ENCODE assay signal across 16 mouse cellular contexts in the genomic region with DNA sequence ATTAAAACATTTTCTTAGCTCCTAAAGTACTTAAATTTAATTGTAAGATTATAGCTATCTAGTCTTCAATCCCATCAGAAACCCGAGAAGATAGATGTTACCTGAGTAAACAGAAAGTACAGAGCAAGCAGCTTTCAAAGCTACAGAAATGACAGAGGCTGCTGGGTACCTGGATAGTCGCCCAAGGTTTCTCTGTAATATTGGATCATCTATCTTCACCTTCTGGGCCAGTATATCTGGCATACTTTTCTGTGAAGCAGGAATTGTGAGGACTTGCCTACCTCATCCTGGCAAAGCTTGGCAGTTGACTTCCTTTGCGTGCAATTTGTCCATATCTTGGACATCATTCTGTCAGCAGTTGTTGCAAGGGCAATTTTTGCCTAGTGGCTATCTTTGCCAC.
"Had no signal": no experiment of that assay in that cellular context is flagged by ENCODE, and none has a peak within 500 bp of the region (broad histone marks: within the 10 kb centered on the region; RNA-seq: fewer than 3 reads in every experiment).

No protein-coding gene starts in this region.

- H3K9me3 ChIP-seq: limb, embryonic 12.5 days; midbrain, embryonic 13.5 days; neural tube, embryonic 15.5 days; stomach, embryonic 15.5 days had no signal

- H3K4me2 ChIP-seq: limb, embryonic 12.5 days; midbrain, embryonic 13.5 days; neural tube, embryonic 15.5 days; stomach, embryonic 15.5 days had no signal

- H3K27me3 ChIP-seq: limb, embryonic 12.5 days; midbrain, embryonic 13.5 days; neural tube, embryonic 15.5 days; stomach, embryonic 15.5 days had no signal

- H3K27ac ChIP-seq: kidney, postnatal 0 days; limb, embryonic 12.5 days; liver, embryonic 14.5 days; midbrain, embryonic 13.5 days; neural tube, embryonic 15.5 days; stomach, embryonic 15.5 days had no signal

- H3K36me3 ChIP-seq: limb, embryonic 12.5 days; midbrain, embryonic 13.5 days; neural tube, embryonic 15.5 days; stomach, embryonic 15.5 days had no signal

- H3K4me1 ChIP-seq: limb, embryonic 12.5 days; midbrain, embryonic 13.5 days; neural tube, embryonic 15.5 days; stomach, embryonic 15.5 days had no signal

- ATAC-seq: lung, postnatal 0 days; midbrain, embryonic 13.5 days had no signal

- DNase-seq: kidney, adult 9 months; kidney, postnatal 36 days; layer of hippocampus, adult 9-11 months; lung, adult 18-20 months; lung, postnatal 36 days; right cerebral cortex, postnatal 4 days; spleen, adult 18-20 months; thymus, postnatal 36 days had no signal

- H3K9ac ChIP-seq: limb, embryonic 12.5 days; liver, embryonic 14.5 days; midbrain, embryonic 13.5 days; neural tube, embryonic 15.5 days; stomach, embryonic 15.5 days had no signal

- H3K4me3 ChIP-seq: limb, embryonic 12.5 days; midbrain, embryonic 13.5 days; myocyte; neural tube, embryonic 15.5 days; stomach, embryonic 15.5 days had no signal
